Mouse (Mus musculus) testis, adult 2 months (tissue): Measurements from ENCODE around the gene Clca3b.
"Not testable (repeated sequence)": the region's sequence is repeated elsewhere in the genome, so short reads cannot be mapped to it uniquely, and the experiment has no call there.

ENCODE experiments used
- CTCF ChIP-seq: fragments of 200-500 bp; IDR thresholded peaks from 2 replicates; pipeline ENCODE4 v1.5.1; 2012; ENCODE audit warnings: low read depth, mild to moderate bottlenecking, inconsistent platforms, low read length, moderate library complexity; ENCODE audit not compliant: control insufficient read depth, insufficient read depth, insufficient replicate concordance
- POLR2A ChIP-seq: fragments of 200-500 bp; IDR thresholded peaks from 2 replicates; pipeline ENCODE4 v1.6.1; 2012; ENCODE audit warnings: low read depth, mild to moderate bottlenecking, inconsistent platforms, low read length, moderate library complexity; ENCODE audit not compliant: control insufficient read depth

- not testable (repeated sequence) for TF ChIP-seq POLR2A, CTCF
Observed at GRCm38 (mm10) chr3:144849014-144849556, at the start of gene Clca3b.
